Mouse (Mus musculus) bone marrow, adult 2 months (tissue): ENCODE results near the gene Gm17324. TPM values are rescaled to one million over a fixed set of nuclear protein-coding genes. Genes with fewer than 3 reads are reported as not detected.

ENCODE experiments used
- H3K27ac ChIP-seq: fragments of 200-500 bp; 2 replicates; pipeline ENCODE4 v1.5.1; 2012; ENCODE audit warnings: low read depth, mild to moderate bottlenecking, control low read depth, inconsistent platforms, low read length; ENCODE audit not compliant: control insufficient read depth, poor library complexity, insufficient read depth
- H3K4me1 ChIP-seq: fragments of 200-500 bp; 2 replicates; pipeline ENCODE4 v1.6.1; 2011; ENCODE audit warnings: low read length; ENCODE audit not compliant: control insufficient read depth, insufficient read depth
- H3K4me3 ChIP-seq: fragments of 200-500 bp; replicated peaks from 2 replicates; pipeline ENCODE3; 2011; ENCODE audit warnings: mild to moderate bottlenecking, low read depth, low read length, control low read depth; ENCODE audit not compliant: control insufficient read depth
- CTCF ChIP-seq: fragments of 200-500 bp; IDR thresholded peaks from 2 replicates; pipeline ENCODE4 v1.5.1; 2011; ENCODE audit warnings: low read length, control low read depth; ENCODE audit not compliant: control insufficient read depth, insufficient read depth
- POLR2A ChIP-seq: fragments of 200-500 bp; IDR thresholded peaks from 2 replicates; pipeline ENCODE4 v1.6.1; 2011; ENCODE audit warnings: low read depth, mild to moderate bottlenecking, control low read depth, low read length, borderline replicate concordance; ENCODE audit not compliant: control insufficient read depth
- WGBS: fragments of 180-500 bp; shearing (Covaris S2); methylation state at CpG from one replicate; pipeline ENCODE4 v1.1.7; 2018; 5-methylcytosine and 5-hydroxymethylcytosine counted together
- polyA plus RNA-seq: library from polyadenylated mRNA; stranded (reverse); fragments of >200 nt; gene quantifications from 2 replicates; pipeline ENCODE4 v1.2.4, GENCODE M21; 2011; ENCODE audit warnings: low replicate concordance; ENCODE audit not compliant: missing spikeins, insufficient read depth, insufficient read length

The Gm17324 gene
- polyA plus RNA-seq, 1 experiment = not detected

GRCm38 (mm10) chr9:78428185-78428584, 20.4 kb downstream of the Gm17324 start:
- WGBS = 17% methylated on average over 6 of the region's 6 CpGs

GRCm38 (mm10) chr9:78427362-78427781, 21.2 kb downstream of the Gm17324 start:
- TF ChIP-seq POLR2A (peak; percentile 34; the same call in 1 of the 2 replicates), CTCF (no peak)
- 26% methylated on average over 27 of the region's 27 CpGs for WGBS
- Histone ChIP-seq H3K4me1 (peaks cover 2% of the 10 kb centered on the region; the same call in 1 of the 2 replicates), H3K4me3 (peak overlapping the region; percentile 60), H3K27ac (0 out of 2 replicates have a peak overlapping the region, but pooled peaks have one; percentile 42)

More at GRCm38 (mm10) chr9:78428185-78428584, 20.4 kb downstream of the Gm17324 start:
- H3K27ac ChIP-seq = peak overlapping the region; percentile 17
- no peak overlapping the region for H3K4me3 ChIP-seq
- peaks cover 2% of the 10 kb centered on the region; the same call in 1 of the 2 replicates for H3K4me1 ChIP-seq
- TF ChIP-seq POLR2A (no peak), CTCF (no peak)

- no peak overlapping the region for H3K4me3 ChIP-seq
- no peaks in the 10 kb centered on the region for H3K4me1 ChIP-seq
- no peak overlapping the region for H3K27ac ChIP-seq
- 73% methylated on average over 7 of the region's 7 CpGs for WGBS
- TF ChIP-seq CTCF (no peak), POLR2A (no peak)
Measured at GRCm38 (mm10) chr9:78401596-78401995, 47.0 kb downstream of the Gm17324 start.

- 76% methylated on average over 5 of the region's 5 CpGs for WGBS
- no peak for TF ChIP-seq POLR2A
- no peak for TF ChIP-seq CTCF
- Histone ChIP-seq H3K4me3 (no peak overlapping the region), H3K4me1 (no peaks in the 10 kb centered on the region), H3K27ac (no peak overlapping the region)
Measured at GRCm38 (mm10) chr9:78400570-78400969, 48.0 kb downstream of the Gm17324 start.

Other genes starting within 250 kb of the Gm17324 start
- gene Gsta1, start 218.1 kb downstream of the Gm17324 start, polyA plus RNA-seq = not detected in 2 replicates
- not detected in 2 replicates for gene Gm3776, start 191.7 kb downstream of the Gm17324 start, polyA plus RNA-seq
- not detected in 2 replicates for gene Gm10639, start 158.9 kb downstream of the Gm17324 start, polyA plus RNA-seq
- not detected in 2 replicates for gene Omt2a, start 134.0 kb downstream of the Gm17324 start, polyA plus RNA-seq
- not detected in 2 replicates for gene Omt2b, start 121.2 kb downstream of the Gm17324 start, polyA plus RNA-seq
- 4.3 TPM in 1 of 2 replicates, not detected in the other for gene Gsta2, start 93.0 kb downstream of the Gm17324 start, polyA plus RNA-seq
- gene Dppa5a, start 80.6 kb downstream of the Gm17324 start, polyA plus RNA-seq = 921 TPM in 1 of 2 replicates, not detected in the other
- 6.3 TPM in 1 of 2 replicates, not detected in the other for gene Ooep, start 70.1 kb downstream of the Gm17324 start, polyA plus RNA-seq
- gene Ddx43, start 53.0 kb downstream of the Gm17324 start, polyA plus RNA-seq = not detected in 2 replicates
- 3.1 and 4.7 TPM in 2 replicates for gene Cgas, start 5.5 kb downstream of the Gm17324 start, polyA plus RNA-seq
- 10.2 and 24.4 TPM in 2 replicates for gene Mto1, start 578 bp downstream of the Gm17324 start, polyA plus RNA-seq
- 2,479 and 3,710 TPM in 2 replicates for gene Eef1a1, start 40.4 kb upstream of the Gm17324 start, polyA plus RNA-seq
- 0.83 and 2.3 TPM in 2 replicates for gene Slc17a5, start 139.3 kb upstream of the Gm17324 start, polyA plus RNA-seq
- gene Cd109, start 166.8 kb upstream of the Gm17324 start, polyA plus RNA-seq = 0.85 TPM in 1 of 2 replicates, not detected in the other